Comparison of ENCODE assay signal across 31 mouse cellular contexts in genomic region chr14:56349541-56349940, GRCm38 (mm10). TPM values are rescaled to one million over a fixed set of nuclear protein-coding genes. Genes with fewer than 3 reads are reported as not detected.
DNase-seq lines count a peak whose midpoint lies in the region; ATAC-seq lines count a peak whose summit lies in the region.
"Had no signal": no experiment of that assay in that cellular context is flagged by ENCODE, and none has a peak within 500 bp of the region (broad histone marks: within the 10 kb centered on the region; RNA-seq: fewer than 3 reads in every experiment).

No protein-coding gene starts in this region.

- H3K9me3 ChIP-seq in kidney, embryonic 14.5 days (ENCODE audit: control insufficient read depth, low read length), result no peaks in the 10 kb centered on the region
- H3K9me3 ChIP-seq in midbrain, embryonic 15.5 days, result no peaks in the 10 kb centered on the region
- H3K9me3 ChIP-seq: heart, embryonic 10.5 days; heart, embryonic 15.5 days; intestine, embryonic 15.5 days; limb, embryonic 10.5 days; limb, embryonic 15.5 days; liver, embryonic 13.5 days; neural tube, embryonic 15.5 days had no signal

- WGBS in kidney, embryonic 14.5 days, result 92% methylated on average over 2 of the region's 2 CpGs
- 82% methylated on average over 2 of the region's 2 CpGs for WGBS in midbrain, embryonic 15.5 days

- no peak overlapping the region for H3K9ac ChIP-seq in kidney, embryonic 14.5 days (ENCODE audit: low read depth, low read length)
- H3K9ac ChIP-seq in midbrain, embryonic 15.5 days, result no peak overlapping the region
- H3K9ac ChIP-seq: forebrain, postnatal 0 days; heart, embryonic 15.5 days; intestine, embryonic 15.5 days; limb, embryonic 15.5 days; liver, embryonic 13.5 days; neural tube, embryonic 15.5 days had no signal

- H3K4me3 ChIP-seq in kidney, embryonic 14.5 days (ENCODE audit: low read length), result no peak overlapping the region
- H3K4me3 ChIP-seq in midbrain, embryonic 15.5 days, result no peak overlapping the region
- H3K4me3 ChIP-seq: erythroblast, embryonic 14.5 days; heart, embryonic 10.5 days; heart, embryonic 15.5 days; intestine, embryonic 15.5 days; limb, embryonic 10.5 days; limb, embryonic 15.5 days; liver, embryonic 13.5 days; neural tube, embryonic 15.5 days had no signal

- H3K4me1 ChIP-seq in kidney, embryonic 14.5 days (ENCODE audit: control insufficient read depth, insufficient read depth, low read length), result no peaks in the 10 kb centered on the region
- H3K4me1 ChIP-seq in midbrain, embryonic 15.5 days, result no peaks in the 10 kb centered on the region
- H3K4me1 ChIP-seq: intestine, embryonic 15.5 days; limb, embryonic 10.5 days; limb, embryonic 15.5 days; liver, embryonic 13.5 days; neural tube, embryonic 15.5 days had no signal

- no peak overlapping the region for H3K4me2 ChIP-seq in kidney, embryonic 14.5 days (replicated peaks; ENCODE audit: low read depth, low read length)
- H3K4me2 ChIP-seq in midbrain, embryonic 15.5 days, result no peak overlapping the region
- H3K4me2 ChIP-seq: heart, embryonic 15.5 days; intestine, embryonic 15.5 days; limb, embryonic 15.5 days; liver, embryonic 13.5 days; neural tube, embryonic 15.5 days had no signal

- no peak overlapping the region for H3K27ac ChIP-seq in kidney, embryonic 14.5 days (ENCODE audit: low read depth, low read length)
- no peak overlapping the region for H3K27ac ChIP-seq in midbrain, embryonic 15.5 days
- H3K27ac ChIP-seq: heart, embryonic 10.5 days; heart, embryonic 15.5 days; hindbrain, postnatal 0 days; intestine, embryonic 15.5 days; limb, embryonic 10.5 days; limb, embryonic 15.5 days; liver, embryonic 13.5 days; neural tube, embryonic 15.5 days; stomach, postnatal 0 days had no signal

- peak; percentile 24 for DNase-seq in kidney, postnatal 10 days
- peak; percentile 52 to 58 for DNase-seq in cerebellum, adult 18-20 months
- DNase-seq in cerebellum, postnatal 10 days, result peak; percentile 72 to 77
- no peak for DNase-seq in right cerebral cortex, postnatal 36 days (ENCODE audit: low spot score in 2 of 2)
- DNase-seq in urinary bladder, postnatal 36 days (ENCODE audit: low spot score in 2 of 2), result no peak
- DNase-seq: adrenal gland, postnatal 14 days; forebrain, postnatal 0 days; gastrocnemius, postnatal 10 days; kidney, adult 8-10 months; liver, embryonic 13.5 days; lung, adult 18-20 months; lung, postnatal 4 days; midbrain, embryonic 14.5 days; right cerebral cortex, adult 18-20 months; right cerebral cortex, postnatal 4 days; thymus, adult 18-20 months; thymus, postnatal 25 days had no signal

- H3K36me3 ChIP-seq in kidney, embryonic 14.5 days (ENCODE audit: control insufficient read depth, insufficient read depth, low read length), result no peaks in the 10 kb centered on the region
- no peaks in the 10 kb centered on the region for H3K36me3 ChIP-seq in midbrain, embryonic 15.5 days (replicated peaks)
- H3K36me3 ChIP-seq: heart, embryonic 10.5 days; heart, embryonic 15.5 days; intestine, embryonic 15.5 days; limb, embryonic 10.5 days; limb, embryonic 15.5 days; liver, embryonic 13.5 days; neural tube, embryonic 15.5 days had no signal

- no peak for ATAC-seq in kidney, embryonic 14.5 days (ENCODE audit: low FRiP score, low TSS enrichment)
- ATAC-seq in midbrain, embryonic 15.5 days (replicated peaks), result no peak
- ATAC-seq: forebrain, postnatal 0 days; hindbrain, postnatal 0 days; intestine, embryonic 15.5 days; lung, postnatal 0 days; Patski had no signal

- H3K27me3 ChIP-seq in kidney, embryonic 14.5 days (ENCODE audit: control insufficient read depth, insufficient read depth, low read length), result no peaks in the 10 kb centered on the region
- H3K27me3 ChIP-seq in midbrain, embryonic 15.5 days (replicated peaks), result no peaks in the 10 kb centered on the region
- H3K27me3 ChIP-seq: intestine, embryonic 15.5 days; liver, embryonic 13.5 days; neural tube, embryonic 15.5 days had no signal

RNA-seq across cellular contexts. Expression of gene Atp12a, which starts 15.3 kb away (rescaled TPM):
- polyA plus RNA-seq in kidney, embryonic 14.5 days (2014; fragmentation: Nextera tagmentation; extraction: Ambion mirVana), result 0.20 and 0.46 TPM in 2 replicates
- 0.10 and 0.28 TPM in 2 replicates for polyA plus RNA-seq in midbrain, embryonic 15.5 days (2015; fragmentation: Nextera tagmentation; extraction: Ambion mirVana)
- polyA plus RNA-seq: erythroblast, embryonic 14.5 days; heart, embryonic 10.5 days; limb, embryonic 10.5 days; liver, embryonic 13.5 days; Patski; spleen, adult 2 months had no signal

RNA-seq across cellular contexts. Expression of gene Rnf17, which starts 52.8 kb away (rescaled TPM):
- polyA plus RNA-seq in kidney, embryonic 14.5 days (2014; fragmentation: Nextera tagmentation; extraction: Ambion mirVana), result 1.2 and 1.6 TPM in 2 replicates
- polyA plus RNA-seq in midbrain, embryonic 15.5 days (2015; fragmentation: Nextera tagmentation; extraction: Ambion mirVana), result 1.0 and 1.3 TPM in 2 replicates
- polyA plus RNA-seq: erythroblast, embryonic 14.5 days; Patski had no signal

Comparison
In these comparisons a context has a peak if more than half of its experiments do, and no peak if none do; other contexts are left out.
1. DNase-seq: peak in kidney, postnatal 10 days (single experiment), cerebellum, adult 18-20 months (2 of 2) and cerebellum, postnatal 10 days (2 of 2); none in right cerebral cortex, postnatal 36 days (0 of 2) and urinary bladder, postnatal 36 days (0 of 2).